Mouse (Mus musculus): ENCODE measurements around the gene Shld1. TPM values are rescaled to one million over a fixed set of nuclear protein-coding genes. Genes with fewer than 3 reads are reported as not detected.

The Shld1 gene
- polyA plus RNA-seq, 1 experiment from 2014 or later, result 17.9 TPM

DNA sequence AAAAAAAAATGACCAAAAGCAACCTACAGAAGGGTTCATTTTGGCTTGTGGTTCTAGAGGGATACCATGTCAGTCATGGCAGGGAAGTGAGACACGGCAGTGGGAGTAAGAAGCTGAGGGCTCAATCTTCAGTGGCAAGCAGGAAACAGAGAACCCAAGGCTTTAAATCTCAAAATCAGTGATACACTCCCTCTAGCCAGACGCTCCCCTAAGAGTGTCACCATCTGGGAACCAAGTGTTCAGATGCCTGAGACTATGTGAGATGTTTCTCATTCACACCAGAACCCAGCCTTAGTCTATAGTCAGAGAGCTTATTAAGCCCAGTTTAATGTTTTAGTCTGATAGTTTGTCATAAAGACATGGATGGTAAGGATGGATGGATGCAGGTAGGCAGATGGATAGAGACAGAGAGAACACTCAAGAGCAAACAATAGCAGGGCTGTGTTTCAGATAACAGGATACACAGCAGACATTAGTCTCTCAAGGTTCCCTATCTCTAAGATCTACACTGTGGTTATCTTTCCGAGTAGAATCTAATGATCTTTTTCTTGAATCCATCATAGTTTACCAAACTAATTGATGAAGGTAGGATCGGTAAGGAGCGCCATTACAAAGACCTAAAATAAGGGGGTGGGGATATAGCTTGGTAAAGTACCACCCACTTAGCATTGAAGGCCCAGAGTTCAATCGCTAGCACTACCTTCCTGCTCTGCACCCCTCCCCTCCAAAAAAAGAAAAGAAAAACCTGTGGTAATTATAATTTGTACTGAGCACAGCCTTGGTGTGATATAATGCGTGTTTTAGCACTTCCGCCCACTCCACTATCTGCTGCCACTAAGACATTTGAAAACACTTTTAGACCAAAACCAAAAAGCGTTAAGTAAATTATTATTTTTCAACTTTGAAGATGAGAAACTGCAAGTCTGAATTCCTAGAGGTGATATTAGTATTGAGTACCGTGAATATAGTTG is 47.2 kb downstream of the Shld1 start:
- DNase-seq (ENCODE audit: low spot score) (no peak), ATAC-seq (replicated peaks; ENCODE audit: insufficient number of reproducible peaks, low FRiP score, low TSS enrichment, low read depth) (no peak)
- no peak overlapping the region for H3K9ac ChIP-seq (replicated peaks; ENCODE audit: low read length)
- no peaks in the 10 kb centered on the region for H3K9me3 ChIP-seq (replicated peaks; ENCODE audit: control insufficient read depth, low read length)
- no peaks in the 10 kb centered on the region for H3K27me3 ChIP-seq (ENCODE audit: control insufficient read depth, insufficient read depth, low read length)
- no peak overlapping the region for H3K4me3 ChIP-seq (ENCODE audit: low read depth, low read length)
- no peak overlapping the region for H3K4me2 ChIP-seq (ENCODE audit: low read depth, low read length)
- WGBS, result 93% methylated on average over 10 of the region's 10 CpGs
- H3K27ac ChIP-seq (replicated peaks; ENCODE audit: low read depth, low read length), result no peak overlapping the region
- H3K4me1 ChIP-seq (ENCODE audit: control insufficient read depth, insufficient read depth, low read length), result no peaks in the 10 kb centered on the region
- no peaks in the 10 kb centered on the region for H3K36me3 ChIP-seq (replicated peaks; ENCODE audit: control insufficient read depth, insufficient read depth, low read depth, low read length)

DNA sequence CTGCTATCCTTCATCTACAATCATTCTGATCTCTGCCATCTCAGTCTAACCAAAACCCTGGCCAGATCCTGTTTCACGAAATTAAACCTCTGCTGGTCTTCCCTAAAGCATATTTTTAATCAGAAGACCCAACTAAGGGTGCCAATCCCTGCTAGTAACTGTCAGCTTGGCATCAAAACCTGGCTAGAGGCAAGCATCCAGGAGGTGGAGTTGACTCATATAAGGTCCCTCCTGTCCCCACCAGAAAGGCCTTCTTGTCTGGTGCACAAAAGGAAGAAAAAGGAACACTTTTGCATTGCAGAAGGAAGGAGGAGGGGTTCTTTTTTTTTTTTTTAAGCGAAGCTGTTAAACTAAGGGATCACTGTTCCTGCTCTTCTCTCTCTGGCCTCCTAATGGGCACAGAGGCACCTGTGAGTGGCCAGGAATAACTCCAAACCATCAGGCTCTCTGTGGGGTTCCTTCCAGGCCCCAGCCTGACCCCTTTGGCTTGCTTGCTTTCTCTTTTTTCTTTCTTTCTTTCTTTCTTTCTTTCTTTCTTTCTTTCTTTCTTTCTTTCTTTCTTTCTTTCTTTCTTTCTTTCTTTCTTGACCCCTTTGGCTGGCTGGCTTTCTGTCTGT is 52.2 kb downstream of the Shld1 start:
- DNase-seq (ENCODE audit: low spot score) (no peak), ATAC-seq (replicated peaks; ENCODE audit: insufficient number of reproducible peaks, low FRiP score, low TSS enrichment, low read depth) (no peak)
- Histone ChIP-seq H3K27ac (replicated peaks; ENCODE audit: low read depth, low read length) (no peak overlapping the region), H3K4me3 (ENCODE audit: low read depth, low read length) (no peak overlapping the region), H3K27me3 (ENCODE audit: control insufficient read depth, insufficient read depth, low read length) (no peaks in the 10 kb centered on the region), H3K36me3 (replicated peaks; ENCODE audit: control insufficient read depth, insufficient read depth, low read depth, low read length) (no peaks in the 10 kb centered on the region), H3K4me2 (ENCODE audit: low read depth, low read length) (no peak overlapping the region), H3K9ac (replicated peaks; ENCODE audit: low read length) (no peak overlapping the region), H3K9me3 (replicated peaks; ENCODE audit: control insufficient read depth, low read length) (no peaks in the 10 kb centered on the region), H3K4me1 (ENCODE audit: control insufficient read depth, insufficient read depth, low read length) (no peaks in the 10 kb centered on the region)
- WGBS, result 45% methylated on average over 2 of the region's 2 CpGs

DNA sequence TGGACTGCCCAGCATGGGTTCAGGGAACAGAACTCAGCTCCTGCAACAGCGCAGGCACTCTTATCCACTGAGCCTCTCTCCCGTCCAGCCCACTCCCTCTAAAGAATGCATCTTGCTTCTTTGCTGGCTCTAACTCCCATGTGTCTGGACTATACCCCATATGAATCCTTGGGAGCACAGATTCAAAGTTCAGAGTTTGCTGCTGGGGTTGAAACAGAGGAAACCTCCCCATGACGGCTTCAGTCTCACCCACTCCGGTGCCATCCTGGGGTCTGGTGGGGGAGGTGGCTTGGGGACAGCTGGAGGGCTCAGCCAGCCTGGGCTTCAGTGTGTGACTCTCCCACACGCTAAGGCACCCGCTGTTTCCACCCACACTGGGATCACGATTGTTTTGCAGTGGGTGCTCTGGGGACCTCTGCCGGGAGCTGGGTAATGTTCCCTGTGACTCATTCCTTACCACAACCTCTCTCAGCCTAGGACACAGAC is 55.2 kb downstream of the Shld1 start:
- peak; percentile 39; the same call in 1 of the 2 replicates for ATAC-seq (replicated peaks; ENCODE audit: insufficient number of reproducible peaks, low FRiP score, low TSS enrichment, low read depth)
- Histone ChIP-seq H3K27ac (replicated peaks; ENCODE audit: low read depth, low read length) (no peak overlapping the region), H3K4me3 (ENCODE audit: low read depth, low read length) (no peak overlapping the region)

DNA sequence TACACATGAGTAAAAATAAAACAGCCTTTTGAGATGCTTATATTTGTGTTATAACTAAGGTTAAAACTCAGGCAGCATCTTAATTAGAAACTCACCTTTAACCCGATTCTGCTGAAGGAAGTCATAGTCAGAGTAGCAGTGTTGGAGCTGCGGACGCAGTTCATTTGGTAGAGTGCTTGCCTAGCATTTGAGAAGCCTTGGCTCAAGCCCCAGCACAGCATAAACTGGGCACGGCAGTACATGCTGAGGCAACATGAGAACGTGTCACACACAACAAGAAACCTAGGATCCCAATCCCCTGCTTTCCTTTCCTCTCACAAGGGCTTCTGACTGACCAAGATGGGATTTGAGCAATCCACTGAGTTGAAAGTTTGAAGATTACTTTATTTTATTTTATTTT is 58.1 kb downstream of the Shld1 start:
- Histone ChIP-seq H3K27me3 (ENCODE audit: control insufficient read depth, insufficient read depth, low read length) (no peaks in the 10 kb centered on the region), H3K27ac (replicated peaks; ENCODE audit: low read depth, low read length) (no peak overlapping the region), H3K4me3 (ENCODE audit: low read depth, low read length) (no peak overlapping the region), H3K4me1 (ENCODE audit: control insufficient read depth, insufficient read depth, low read length) (no peaks in the 10 kb centered on the region), H3K9me3 (replicated peaks; ENCODE audit: control insufficient read depth, low read length) (no peaks in the 10 kb centered on the region), H3K9ac (replicated peaks; ENCODE audit: low read length) (no peak overlapping the region), H3K4me2 (ENCODE audit: low read depth, low read length) (no peak overlapping the region), H3K36me3 (replicated peaks; ENCODE audit: control insufficient read depth, insufficient read depth, low read depth, low read length) (no peaks in the 10 kb centered on the region)
- DNase-seq (ENCODE audit: low spot score) (no peak), ATAC-seq (replicated peaks; ENCODE audit: insufficient number of reproducible peaks, low FRiP score, low TSS enrichment, low read depth) (no peak)
- WGBS, result 89% methylated on average over 5 of the region's 5 CpGs

More for the DNA sequence above, 55.2 kb downstream of the Shld1 start:
- H3K27me3 ChIP-seq (ENCODE audit: control insufficient read depth, insufficient read depth, low read length), result no peaks in the 10 kb centered on the region
- H3K36me3 ChIP-seq (replicated peaks; ENCODE audit: control insufficient read depth, insufficient read depth, low read depth, low read length), result no peaks in the 10 kb centered on the region
- no peaks in the 10 kb centered on the region for H3K9me3 ChIP-seq (replicated peaks; ENCODE audit: control insufficient read depth, low read length)
- WGBS, result 56% methylated on average over 8 of the region's 8 CpGs
- no peak overlapping the region for H3K9ac ChIP-seq (replicated peaks; ENCODE audit: low read length)
- DNase-seq (ENCODE audit: low spot score), result no peak
- no peaks in the 10 kb centered on the region for H3K4me1 ChIP-seq (ENCODE audit: control insufficient read depth, insufficient read depth, low read length)
- H3K4me2 ChIP-seq (ENCODE audit: low read depth, low read length), result no peak overlapping the region

DNA sequence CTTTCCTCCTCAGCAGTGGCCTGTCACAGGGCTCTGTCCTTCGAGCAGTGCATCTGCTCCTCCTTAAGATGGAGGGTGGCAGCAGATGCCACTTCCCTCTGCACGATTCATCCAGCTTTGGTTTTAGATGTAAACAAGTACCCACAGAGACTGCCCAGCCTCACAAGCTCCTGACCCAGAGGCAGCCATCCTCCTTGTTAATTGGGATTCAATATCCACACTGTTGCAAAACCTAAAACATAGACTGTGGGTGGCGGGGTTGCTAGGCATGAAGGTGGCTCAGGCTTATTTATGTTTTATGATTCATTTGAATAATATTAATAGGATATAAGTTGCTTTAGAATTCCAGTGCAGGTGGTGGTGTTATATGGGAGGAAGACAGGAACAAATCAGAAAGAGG is 59.4 kb downstream of the Shld1 start:
- no peaks in the 10 kb centered on the region for H3K4me1 ChIP-seq (ENCODE audit: control insufficient read depth, insufficient read depth, low read length)
- H3K4me3 ChIP-seq (ENCODE audit: low read depth, low read length), result no peak overlapping the region
- H3K27me3 ChIP-seq (ENCODE audit: control insufficient read depth, insufficient read depth, low read length), result no peaks in the 10 kb centered on the region
- H3K9me3 ChIP-seq (replicated peaks; ENCODE audit: control insufficient read depth, low read length), result no peaks in the 10 kb centered on the region
- ATAC-seq (replicated peaks; ENCODE audit: insufficient number of reproducible peaks, low FRiP score, low TSS enrichment, low read depth) (no peak), DNase-seq (ENCODE audit: low spot score) (no peak)
- H3K9ac ChIP-seq (replicated peaks; ENCODE audit: low read length), result no peak overlapping the region
- no peak overlapping the region for H3K27ac ChIP-seq (replicated peaks; ENCODE audit: low read depth, low read length)
- 84% methylated on average over 3 of the region's 3 CpGs for WGBS
- no peak overlapping the region for H3K4me2 ChIP-seq (ENCODE audit: low read depth, low read length)
- H3K36me3 ChIP-seq (replicated peaks; ENCODE audit: control insufficient read depth, insufficient read depth, low read depth, low read length), result no peaks in the 10 kb centered on the region

DNA sequence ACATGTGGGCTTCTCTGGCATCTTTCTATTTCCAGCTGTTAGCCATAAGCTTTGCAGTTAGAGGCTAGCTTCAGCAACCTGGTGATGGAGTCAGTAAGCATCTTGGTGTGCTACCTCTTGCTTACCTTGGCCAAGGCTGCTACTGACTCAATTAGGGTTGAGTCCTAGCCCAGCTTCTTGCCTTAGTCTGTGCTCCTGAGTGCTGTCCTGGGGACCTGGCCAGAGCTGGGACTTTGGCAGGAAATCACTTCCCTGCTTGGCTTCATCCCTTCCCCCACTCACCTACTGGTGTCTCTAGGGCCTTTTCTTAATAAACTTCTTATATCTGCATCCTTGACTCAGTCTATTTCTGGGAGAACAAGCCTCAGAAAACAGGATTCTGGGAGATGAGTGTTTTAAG is 64.0 kb downstream of the Shld1 start:
- H3K4me2 ChIP-seq (ENCODE audit: low read depth, low read length), result no peak overlapping the region
- DNase-seq (ENCODE audit: low spot score), result no peak
- no peaks in the 10 kb centered on the region for H3K4me1 ChIP-seq (ENCODE audit: control insufficient read depth, insufficient read depth, low read length)
- no peaks in the 10 kb centered on the region for H3K27me3 ChIP-seq (ENCODE audit: control insufficient read depth, insufficient read depth, low read length)
- no peaks in the 10 kb centered on the region for H3K36me3 ChIP-seq (replicated peaks; ENCODE audit: control insufficient read depth, insufficient read depth, low read depth, low read length)
- H3K27ac ChIP-seq (replicated peaks; ENCODE audit: low read depth, low read length), result no peak overlapping the region
- H3K9ac ChIP-seq (replicated peaks; ENCODE audit: low read length), result no peak overlapping the region
- no peak overlapping the region for H3K4me3 ChIP-seq (ENCODE audit: low read depth, low read length)
- no peaks in the 10 kb centered on the region for H3K9me3 ChIP-seq (replicated peaks; ENCODE audit: control insufficient read depth, low read length)
- ATAC-seq (replicated peaks; ENCODE audit: insufficient number of reproducible peaks, low FRiP score, low TSS enrichment, low read depth), result no peak

DNA sequence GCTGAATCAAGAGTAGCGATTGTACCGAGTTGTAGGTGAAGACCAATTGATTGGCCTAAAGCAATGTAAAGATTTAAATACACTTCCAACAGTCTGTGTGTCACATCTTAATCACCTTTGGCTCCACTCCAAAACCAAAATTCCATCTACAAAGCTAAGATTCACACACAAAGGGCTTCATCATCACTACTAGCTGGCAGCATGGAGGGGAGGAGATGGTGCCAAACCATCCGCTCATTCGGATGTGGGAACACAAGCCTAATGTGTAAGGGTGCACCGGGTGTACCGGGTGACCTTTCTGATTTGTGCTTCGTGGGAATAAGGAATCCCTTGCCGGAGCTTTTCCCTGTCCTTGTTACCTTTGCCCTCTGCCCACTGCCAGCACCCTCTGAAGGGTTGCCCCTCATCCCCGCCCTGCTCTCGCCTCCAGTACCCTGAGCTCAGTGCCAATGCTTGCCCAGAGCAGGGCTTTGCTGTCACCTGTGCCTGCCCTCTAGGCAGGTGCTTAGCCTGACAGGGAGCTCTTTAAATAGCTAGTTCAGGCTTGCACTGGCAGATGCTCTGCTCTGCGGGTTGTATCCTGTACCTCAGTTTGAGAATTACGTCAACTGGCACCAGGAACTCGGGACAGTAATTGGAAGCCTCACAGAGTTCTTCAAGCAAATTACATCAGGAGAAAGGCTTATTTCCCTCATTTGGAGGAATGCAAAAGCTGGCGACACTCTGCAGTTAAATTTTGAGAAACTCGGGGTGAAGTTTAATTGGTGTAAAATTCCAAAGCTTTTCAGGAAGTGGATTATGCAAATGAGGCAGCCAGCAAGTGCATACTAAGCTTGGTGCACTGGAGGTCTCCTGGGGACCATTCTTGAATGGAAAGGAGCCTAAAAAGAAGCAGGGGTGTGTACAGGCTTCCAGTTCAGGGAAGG is 64.7 kb downstream of the Shld1 start:
- Histone ChIP-seq H3K27me3 (ENCODE audit: control insufficient read depth, insufficient read depth, low read length) (no peaks in the 10 kb centered on the region), H3K27ac (replicated peaks; ENCODE audit: low read depth, low read length) (no peak overlapping the region), H3K4me1 (ENCODE audit: control insufficient read depth, insufficient read depth, low read length) (no peaks in the 10 kb centered on the region), H3K4me2 (ENCODE audit: low read depth, low read length) (no peak overlapping the region), H3K4me3 (ENCODE audit: low read depth, low read length) (no peak overlapping the region), H3K9me3 (replicated peaks; ENCODE audit: control insufficient read depth, low read length) (no peaks in the 10 kb centered on the region), H3K9ac (replicated peaks; ENCODE audit: low read length) (no peak overlapping the region), H3K36me3 (replicated peaks; ENCODE audit: control insufficient read depth, insufficient read depth, low read depth, low read length) (no peaks in the 10 kb centered on the region)
- ATAC-seq (replicated peaks; ENCODE audit: insufficient number of reproducible peaks, low FRiP score, low TSS enrichment, low read depth), result no peak
- 66% methylated on average over 15 of the region's 15 CpGs for WGBS
- no peak for DNase-seq (ENCODE audit: low spot score)
